Mouse (Mus musculus): Measurements from ENCODE around the gene Olfr229. TPM values are rescaled to one million over a fixed set of nuclear protein-coding genes. Genes with fewer than 3 reads are reported as not detected.
"Not testable (repeated sequence)": the region's sequence is repeated elsewhere in the genome, so short reads cannot be mapped to it uniquely, and the experiment has no call there.

Olfr229 gene
- total RNA-seq (2022) = not detected

- DNase-seq (ENCODE audit: low spot score in 2 of 2) = no peak
Measured at GRCm38 (mm10) chr9:39907036-39907435, at the start of gene Olfr229. Olfr229 (plus strand) TSS chr9:39907336.

DNA sequence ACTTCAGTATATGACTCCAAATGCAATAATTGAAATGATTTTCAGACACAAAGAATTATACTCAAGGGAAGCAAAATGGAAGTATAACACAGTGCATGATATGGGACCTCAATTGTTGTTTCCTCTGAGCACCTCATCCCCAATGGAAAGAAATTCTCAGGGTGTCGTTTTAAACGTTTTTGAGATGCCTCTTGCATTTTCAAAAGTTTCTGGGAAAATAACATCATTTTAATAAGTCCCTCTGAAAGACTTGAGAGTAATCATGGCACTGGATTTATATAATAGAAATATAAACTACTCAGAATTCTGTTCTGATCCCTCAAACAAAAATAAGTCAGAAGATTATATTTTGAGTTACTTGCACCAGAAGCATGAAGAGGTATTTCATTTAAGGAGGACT is 41.0 kb upstream of the Olfr229 start, which contains the start of gene Olfr972:
Gene Olfr972, plus strand, starts transcription at position 301 of the 400 bp plus-strand sequence.
- DNase-seq (ENCODE audit: low spot score in 2 of 2) = no peak

- DNase-seq (ENCODE audit: low spot score in 2 of 2) = not testable (repeated sequence)
Measured at GRCm38 (mm10) chr9:39871986-39872385, 35.1 kb upstream of the Olfr229 start.

GRCm38 (mm10) chr9:39877541-39878396 is 29.4 kb upstream of the Olfr229 start:
- DNase-seq (ENCODE audit: low spot score in 2 of 2) = not testable (repeated sequence)

- DNase-seq (ENCODE audit: low spot score in 2 of 2) = no peak
Measured at GRCm38 (mm10) chr9:39905106-39905505, 2.0 kb upstream of the Olfr229 start.

- no peak for DNase-seq (ENCODE audit: low spot score in 2 of 2)
Measured at GRCm38 (mm10) chr9:39909939-39910338, 2.8 kb downstream of the Olfr229 start.

GRCm38 (mm10) chr9:39927975-39928836 is 21.1 kb downstream of the Olfr229 start:
- not testable (repeated sequence) for DNase-seq (ENCODE audit: low spot score in 2 of 2)

GRCm38 (mm10) chr9:39928837-39929236 is 21.7 kb downstream of the Olfr229 start:
- not testable (repeated sequence) for DNase-seq (ENCODE audit: low spot score in 2 of 2)

- DNase-seq (ENCODE audit: low spot score in 2 of 2) = no peak
Measured at GRCm38 (mm10) chr9:39937201-39937600, 30.1 kb downstream of the Olfr229 start, which contains the start of gene Olfr974. Olfr974 (plus strand) TSS chr9:39937501.

GRCm38 (mm10) chr9:39951946-39952345 is 44.8 kb downstream of the Olfr229 start, which contains the start of gene Olfr975:
Olfr975 (minus strand) TSS chr9:39952046.
- DNase-seq (ENCODE audit: low spot score in 2 of 2) = no peak

GRCm38 (mm10) chr9:39961033-39961432 is 53.9 kb downstream of the Olfr229 start, which contains the start of gene Olfr976:
Olfr976 (minus strand) TSS chr9:39961133.
- DNase-seq (ENCODE audit: low spot score in 2 of 2) = not testable (repeated sequence)

Other genes starting within 250 kb of the Olfr229 start
- not detected for gene Olfr963, start 240.1 kb upstream of the Olfr229 start, total RNA-seq (2022)
- gene Olfr149, start 200.2 kb upstream of the Olfr229 start, total RNA-seq (2022) = not detected
- not detected for gene Olfr965, start 196.0 kb upstream of the Olfr229 start, total RNA-seq (2022)
- gene Olfr150, start 176.4 kb upstream of the Olfr229 start, total RNA-seq (2022) = not detected
- not detected for gene Olfr967, start 161.1 kb upstream of the Olfr229 start, total RNA-seq (2022)
- not detected for gene Olfr968, start 124.1 kb upstream of the Olfr229 start, total RNA-seq (2022)
- gene Olfr969, start 116.4 kb upstream of the Olfr229 start, total RNA-seq (2022) = not detected
- not detected for gene Olfr970, start 98.5 kb upstream of the Olfr229 start, total RNA-seq (2022)
- gene Olfr971, start 70.5 kb upstream of the Olfr229 start, total RNA-seq (2022) = not detected
- gene Olfr972, start 40.9 kb upstream of the Olfr229 start, total RNA-seq (2022) = not detected
- not detected for gene Olfr974, start 30.2 kb downstream of the Olfr229 start, total RNA-seq (2022)
- gene Olfr975, start 44.7 kb downstream of the Olfr229 start, total RNA-seq (2022) = not detected
- not detected for gene Olfr976, start 53.8 kb downstream of the Olfr229 start, total RNA-seq (2022)
- gene Olfr978, start 84.8 kb downstream of the Olfr229 start, total RNA-seq (2022) = not detected
- gene Olfr979, start 96.1 kb downstream of the Olfr229 start, total RNA-seq (2022) = not detected
- not detected for gene Olfr980, start 102.2 kb downstream of the Olfr229 start, total RNA-seq (2022)
- not detected for gene Olfr981, start 114.1 kb downstream of the Olfr229 start, total RNA-seq (2022)
- not detected for gene Olfr982, start 166.5 kb downstream of the Olfr229 start, total RNA-seq (2022)
- gene Olfr983, start 186.3 kb downstream of the Olfr229 start, total RNA-seq (2022) = not detected
- gene Olfr984, start 206.9 kb downstream of the Olfr229 start, total RNA-seq (2022) = under 1 TPM in 1 of 4 experiments, not detected in 3; 0.06 TPM
- not detected for gene Olfr985, start 222.8 kb downstream of the Olfr229 start, total RNA-seq (2022)
- gene Tmem225, start 240.8 kb downstream of the Olfr229 start, total RNA-seq (2022) = not detected

Measured in layer of hippocampus, adult 8-10 months (tissue).